Mouse (Mus musculus) C2C12 (cell line): ENCODE data around the gene Selenof. TPM values are rescaled to one million over a fixed set of nuclear protein-coding genes. Genes with fewer than 3 reads are reported as not detected.

Source experiments
- H3K27me3 ChIP-seq: one replicate; pipeline ENCODE4 v1.6.1; 2011; ENCODE audit not compliant: control insufficient read depth, insufficient read depth, insufficient read length
- H3K36me3 ChIP-seq: one replicate; pipeline ENCODE4 v1.6.1; 2011; ENCODE audit not compliant: control insufficient read depth, insufficient read depth
- H3K4me3 ChIP-seq: one replicate; pipeline ENCODE4 v1.5.1; 2011; ENCODE audit warnings: mild to moderate bottlenecking, control low read depth; ENCODE audit not compliant: poor library complexity, insufficient read depth, severe bottlenecking
- H3K79me2 ChIP-seq: one replicate; pipeline ENCODE4 v1.6.1; 2011; ENCODE audit not compliant: control insufficient read depth, insufficient read depth
- H3K79me3 ChIP-seq: one replicate; pipeline ENCODE4 v1.6.1; 2011; ENCODE audit warnings: low read depth, control low read depth
- H3ac ChIP-seq: one replicate; pipeline ENCODE3; 2011; ENCODE audit warnings: low read depth; ENCODE audit not compliant: control insufficient read depth, insufficient read length
- CEBPB ChIP-seq: IDR thresholded peaks from one replicate; pipeline ENCODE4 v1.6.1; 2011; ENCODE audit warnings: low read depth, mild to moderate bottlenecking, control low read depth, moderate library complexity
- CTCF ChIP-seq: IDR thresholded peaks from one replicate; pipeline ENCODE4 v1.5.1; 2011; ENCODE audit not compliant: control insufficient read depth, insufficient read depth, insufficient read length
- FOSL1 ChIP-seq: IDR thresholded peaks from one replicate; pipeline ENCODE4 v1.8.0; 2011; ENCODE audit warnings: mild to moderate bottlenecking, low read length; ENCODE audit not compliant: poor library complexity, insufficient read depth, severe bottlenecking
- MAX ChIP-seq: IDR thresholded peaks from one replicate; pipeline ENCODE4 v1.6.1; 2011; ENCODE audit warnings: mild to moderate bottlenecking, control low read depth
- MYOD1 ChIP-seq: IDR thresholded peaks from one replicate; pipeline ENCODE4 v1.6.1; 2011; ENCODE audit warnings: low read depth; ENCODE audit not compliant: control insufficient read depth, insufficient read length
- MYOG ChIP-seq: IDR thresholded peaks from one replicate; pipeline ENCODE4 v1.6.1; 2011; ENCODE audit not compliant: control insufficient read depth, insufficient read length; ENCODE audit errors: extremely low read depth
- USF1 ChIP-seq: IDR thresholded peaks from one replicate; pipeline ENCODE4 v1.6.1; 2011; ENCODE audit warnings: low read depth, mild to moderate bottlenecking, control low read depth, moderate library complexity
- polyA plus RNA-seq: library from polyadenylated mRNA; unstranded; fragments of >200 nt; fragmentation: generic; extraction: Trizol; gene quantifications from one replicate; pipeline ENCODE4 v1.2.1, GENCODE M21; 2012; ENCODE audit warnings: missing spikeins

The Selenof gene
- polyA plus RNA-seq, 1 experiment, result 296 TPM

DNA sequence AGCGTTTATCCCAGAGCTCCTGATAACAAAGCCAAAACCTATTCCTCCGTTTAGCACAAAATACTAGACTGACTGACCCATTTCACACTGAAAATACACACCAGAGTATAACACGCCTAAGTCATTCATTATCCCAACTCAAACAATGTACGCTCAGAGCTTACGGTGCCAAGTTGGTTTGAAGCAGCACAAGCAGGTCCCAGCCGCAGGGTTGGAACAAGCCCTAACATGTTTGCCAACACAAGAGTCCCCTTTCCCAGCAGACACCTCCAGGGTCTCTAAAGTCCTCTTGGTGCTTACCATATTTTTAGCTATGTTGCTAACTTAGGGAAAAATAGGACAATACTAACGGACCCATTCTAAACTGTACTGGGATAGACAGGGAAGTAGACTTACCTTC lies 15.0 kb upstream of the Selenof start:
- Histone ChIP-seq H3K36me3 (no peaks in the 10 kb centered on the region), H3K4me3 (no peak overlapping the region), H3K79me3 (peaks cover 83% of the 10 kb centered on the region), H3K27me3 (no peaks in the 10 kb centered on the region), H3ac (no peak overlapping the region), H3K79me2 (peaks cover 100% of the 10 kb centered on the region)
- TF ChIP-seq FOSL1, result no peak
- TF ChIP-seq CEBPB, result no peak
- TF ChIP-seq MYOG, result no peak
- TF ChIP-seq MAX, result no peak
- no peak for TF ChIP-seq MYOD1
- no peak for TF ChIP-seq CTCF
- TF ChIP-seq USF1, result no peak

GRCm38 (mm10) chr3:144556625-144557324 lies 13.3 kb upstream of the Selenof start:
- H3K36me3 ChIP-seq, result no peaks in the 10 kb centered on the region
- H3K4me3 ChIP-seq, result no peak overlapping the region
- peaks cover 100% of the 10 kb centered on the region for H3K79me2 ChIP-seq
- TF ChIP-seq CEBPB, result no peak
- no peak for TF ChIP-seq FOSL1
- no peak for TF ChIP-seq MYOD1
- TF ChIP-seq MYOG, result no peak
- no peak for TF ChIP-seq USF1
- TF ChIP-seq CTCF, result no peak
- H3K27me3 ChIP-seq, result no peaks in the 10 kb centered on the region
- no peak overlapping the region for H3ac ChIP-seq
- H3K79me3 ChIP-seq, result peaks cover 82% of the 10 kb centered on the region

GRCm38 (mm10) chr3:144558274-144558673 lies 11.8 kb upstream of the Selenof start:
- Histone ChIP-seq H3K4me3 (no peak overlapping the region), H3K79me2 (peaks cover 100% of the 10 kb centered on the region), H3K79me3 (peaks cover 84% of the 10 kb centered on the region), H3ac (no peak overlapping the region), H3K36me3 (no peaks in the 10 kb centered on the region), H3K27me3 (no peaks in the 10 kb centered on the region)
- TF ChIP-seq MYOD1 (no peak), USF1 (no peak), CEBPB (no peak), FOSL1 (no peak), CTCF (no peak), MAX (no peak), MYOG (no peak)

- peaks cover 89% of the 10 kb centered on the region for H3K79me3 ChIP-seq
- H3K79me2 ChIP-seq, result peaks cover 100% of the 10 kb centered on the region
- H3K36me3 ChIP-seq, result no peaks in the 10 kb centered on the region
- TF ChIP-seq CTCF (no peak), FOSL1 (no peak), MYOD1 (no peak), MAX (no peak), CEBPB (no peak)
- H3K4me3 ChIP-seq, result no peak overlapping the region
- no peak overlapping the region for H3ac ChIP-seq
- H3K27me3 ChIP-seq, result no peaks in the 10 kb centered on the region
Observed at GRCm38 (mm10) chr3:144561511-144562250, 8.4 kb upstream of the Selenof start.

DNA sequence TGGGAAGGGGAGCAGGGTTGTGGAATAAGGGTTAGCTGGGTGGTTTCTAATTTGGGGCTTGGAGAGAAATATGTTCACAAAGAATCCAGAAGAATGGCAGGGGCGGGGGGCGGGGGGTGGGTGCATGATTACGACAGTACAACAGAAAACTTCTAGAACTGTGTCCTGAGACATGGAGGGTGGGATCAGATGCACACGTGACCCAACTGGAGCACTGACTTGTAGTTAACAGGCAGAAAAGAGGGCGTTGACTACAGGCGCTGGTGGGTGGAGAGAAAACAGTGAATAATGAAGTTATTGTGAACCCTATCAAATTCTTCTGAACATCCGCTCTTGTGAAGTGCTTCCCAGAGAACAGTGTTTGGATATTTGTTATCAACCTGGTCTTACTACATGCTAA lies 6.2 kb upstream of the Selenof start:
- TF ChIP-seq MYOD1 (no peak), CEBPB (no peak), CTCF (no peak), MYOG (no peak), MAX (no peak), FOSL1 (no peak), USF1 (no peak)
- H3ac ChIP-seq, result no peak overlapping the region
- H3K27me3 ChIP-seq, result no peaks in the 10 kb centered on the region
- no peak overlapping the region for H3K4me3 ChIP-seq
- peaks cover 100% of the 10 kb centered on the region for H3K79me2 ChIP-seq
- no peaks in the 10 kb centered on the region for H3K36me3 ChIP-seq
- H3K79me3 ChIP-seq, result peaks cover 91% of the 10 kb centered on the region
